Mouse (Mus musculus): Measurements from ENCODE around the gene Myo1h.
A peak's percentile ranks its signal among the peaks of the same experiment; 100 is the strongest.

The Myo1h gene

GRCm38 (mm10) chr5:114288874-114289273 lies at the start of gene Myo1h:
Gene Myo1h, plus strand, starts transcription at chr5:114289166.
- DNase-seq (ENCODE audit: low spot score in 2 of 2) = no peak

GRCm38 (mm10) chr5:114239737-114240136 lies 49.2 kb upstream of the Myo1h start:
- DNase-seq (ENCODE audit: low spot score in 2 of 2) = no peak

GRCm38 (mm10) chr5:114246465-114246864 lies 42.5 kb upstream of the Myo1h start:
- no peak for DNase-seq (ENCODE audit: low spot score in 2 of 2)

- DNase-seq (ENCODE audit: low spot score in 2 of 2) = peak; percentile 69 to 82
Measured at GRCm38 (mm10) chr5:114248174-114248589, 40.8 kb upstream of the Myo1h start.

GRCm38 (mm10) chr5:114259495-114259894 lies 29.5 kb upstream of the Myo1h start:
- no peak for DNase-seq (ENCODE audit: low spot score in 2 of 2)

GRCm38 (mm10) chr5:114261494-114261893 lies 27.5 kb upstream of the Myo1h start:
- no peak for DNase-seq (ENCODE audit: low spot score in 2 of 2)

GRCm38 (mm10) chr5:114264030-114264459 lies 24.9 kb upstream of the Myo1h start:
- no peak for DNase-seq (ENCODE audit: low spot score in 2 of 2)

- no peak for DNase-seq (ENCODE audit: low spot score in 2 of 2)
Measured at GRCm38 (mm10) chr5:114264791-114265190, 24.2 kb upstream of the Myo1h start.

- peak in 1 of 2 experiments; percentile 57 for DNase-seq (ENCODE audit: low spot score in 2 of 2)
Measured at GRCm38 (mm10) chr5:114268646-114269045, 20.3 kb upstream of the Myo1h start.

- DNase-seq (ENCODE audit: low spot score in 2 of 2) = no peak
Measured at GRCm38 (mm10) chr5:114269499-114269898, 19.5 kb upstream of the Myo1h start.

GRCm38 (mm10) chr5:114269984-114270383 lies 19.0 kb upstream of the Myo1h start:
- DNase-seq (ENCODE audit: low spot score in 2 of 2) = no peak

GRCm38 (mm10) chr5:114273693-114274402 lies 15.1 kb upstream of the Myo1h start, which contains the start of gene Foxn4:
Gene Foxn4, minus strand, starts transcription at chr5:114273807.
- no peak for DNase-seq (ENCODE audit: low spot score in 2 of 2)

- no peak for DNase-seq (ENCODE audit: low spot score in 2 of 2)
Measured at GRCm38 (mm10) chr5:114275339-114275738, 13.6 kb upstream of the Myo1h start.

- no peak for DNase-seq (ENCODE audit: low spot score in 2 of 2)
Measured at GRCm38 (mm10) chr5:114275991-114276390, 13.0 kb upstream of the Myo1h start.

- no peak for DNase-seq (ENCODE audit: low spot score in 2 of 2)
Measured at GRCm38 (mm10) chr5:114279382-114280143, 9.4 kb upstream of the Myo1h start.

GRCm38 (mm10) chr5:114282346-114282745 lies 6.6 kb upstream of the Myo1h start:
- DNase-seq (ENCODE audit: low spot score in 2 of 2) = no peak

GRCm38 (mm10) chr5:114284604-114285397 lies 4.2 kb upstream of the Myo1h start:
- DNase-seq (ENCODE audit: low spot score in 2 of 2) = no peak

GRCm38 (mm10) chr5:114285398-114285700 lies 3.6 kb upstream of the Myo1h start:
- DNase-seq (ENCODE audit: low spot score in 2 of 2) = no peak

- DNase-seq (ENCODE audit: low spot score in 2 of 2) = no peak
Measured at GRCm38 (mm10) chr5:114286102-114286501, 2.9 kb upstream of the Myo1h start.

- no peak for DNase-seq (ENCODE audit: low spot score in 2 of 2)
Measured at GRCm38 (mm10) chr5:114286872-114287571, 1.9 kb upstream of the Myo1h start.

- no peak for DNase-seq (ENCODE audit: low spot score in 2 of 2)
Measured at GRCm38 (mm10) chr5:114288396-114288795, 570 bp upstream of the Myo1h start.

GRCm38 (mm10) chr5:114290004-114290403 lies 1.0 kb downstream of the Myo1h start:
- no peak for DNase-seq (ENCODE audit: low spot score in 2 of 2)

Data from urinary bladder, postnatal 4 days (tissue).